Mouse (Mus musculus) midbrain, embryonic 12.5 days (tissue): Measurements from ENCODE around the gene Ttll11. TPM values are rescaled to one million over a fixed set of nuclear protein-coding genes. Genes with fewer than 3 reads are reported as not detected.

Experiments used
- ATAC-seq: fragments of 200-750 bp; cut with Nextera tagmentation; 2 replicates; pipeline ENCODE4 v1.8.0; 2017; ENCODE audit warnings: low read depth, moderate TSS enrichment, moderate library complexity; ENCODE audit not compliant: low FRiP score
- H3K27ac ChIP-seq: fragments of 300-500 bp; sonication (generic); replicated peaks from 2 replicates; pipeline ENCODE4 v1.5.1; 2016; ENCODE audit warnings: mild to moderate bottlenecking
- H3K27me3 ChIP-seq: fragments of 300-500 bp; sonication (generic); 2 replicates; pipeline ENCODE4 v1.6.1; 2016; ENCODE audit warnings: mild to moderate bottlenecking
- H3K36me3 ChIP-seq: fragments of 300-500 bp; sonication (generic); 2 replicates; pipeline ENCODE4 v1.6.1; 2016
- H3K4me1 ChIP-seq: fragments of 300-500 bp; sonication (generic); 2 replicates; pipeline ENCODE4 v1.6.1; 2016
- H3K4me2 ChIP-seq: fragments of 300-500 bp; sonication (generic); replicated peaks from 2 replicates; pipeline ENCODE4 v1.6.1; 2016; ENCODE audit warnings: mild to moderate bottlenecking, moderate library complexity
- H3K4me3 ChIP-seq: fragments of 300-500 bp; sonication (generic); 2 replicates; pipeline ENCODE4 v1.5.1; 2016; ENCODE audit warnings: mild to moderate bottlenecking
- H3K9ac ChIP-seq: fragments of 300-500 bp; sonication (generic); replicated peaks from 2 replicates; pipeline ENCODE4 v1.6.1; 2016; ENCODE audit warnings: mild to moderate bottlenecking, moderate library complexity
- H3K9me3 ChIP-seq: fragments of 300-500 bp; sonication (generic); 2 replicates; pipeline ENCODE4 v1.6.1; 2016; ENCODE audit warnings: mild to moderate bottlenecking
- WGBS: fragments of 180-500 bp; shearing (Covaris S2); methylation state at CpG from one replicate; pipeline ENCODE4 v1.1.7; 2016; 5-methylcytosine and 5-hydroxymethylcytosine counted together
- polyA plus RNA-seq: library from polyadenylated mRNA; unstranded; fragments of >200 nt; fragmentation: Nextera tagmentation; extraction: Ambion mirVana; gene quantifications from 2 replicates; pipeline ENCODE4 v1.2.1, GENCODE M21; 2016

The Ttll11 gene
- polyA plus RNA-seq, 1 experiment from 2014 or later = 4.2 TPM

DNA sequence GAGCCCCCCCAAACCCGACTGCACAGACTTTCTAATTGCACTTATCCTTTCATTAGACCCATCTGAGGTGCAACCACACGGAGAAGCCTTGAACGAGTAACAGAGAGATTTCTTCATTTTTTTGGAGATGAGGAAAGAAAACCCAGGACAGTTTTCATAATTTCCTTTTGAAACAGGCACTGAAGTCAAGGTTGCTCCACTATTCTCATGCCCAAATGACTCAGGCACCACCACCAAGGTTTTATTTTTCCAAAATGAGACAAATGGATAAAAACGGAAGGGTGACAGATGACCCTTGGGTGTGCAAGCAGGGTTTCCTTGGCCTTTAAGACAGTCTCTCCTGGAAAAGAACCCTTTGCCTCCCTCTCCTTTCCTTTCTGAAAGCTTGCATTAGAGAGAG lies 54.8 kb downstream of the Ttll11 start:
- no peaks in the 10 kb centered on the region for H3K27me3 ChIP-seq
- WGBS = 79% methylated on average over 4 of the region's 4 CpGs
- ATAC-seq = no peak
- no peak overlapping the region for H3K4me3 ChIP-seq
- H3K27ac ChIP-seq = no peak overlapping the region
- H3K4me1 ChIP-seq = no peaks in the 10 kb centered on the region
- H3K9ac ChIP-seq = no peak overlapping the region
- H3K4me2 ChIP-seq = no peak overlapping the region
- no peaks in the 10 kb centered on the region for H3K9me3 ChIP-seq
- no peaks in the 10 kb centered on the region for H3K36me3 ChIP-seq

DNA sequence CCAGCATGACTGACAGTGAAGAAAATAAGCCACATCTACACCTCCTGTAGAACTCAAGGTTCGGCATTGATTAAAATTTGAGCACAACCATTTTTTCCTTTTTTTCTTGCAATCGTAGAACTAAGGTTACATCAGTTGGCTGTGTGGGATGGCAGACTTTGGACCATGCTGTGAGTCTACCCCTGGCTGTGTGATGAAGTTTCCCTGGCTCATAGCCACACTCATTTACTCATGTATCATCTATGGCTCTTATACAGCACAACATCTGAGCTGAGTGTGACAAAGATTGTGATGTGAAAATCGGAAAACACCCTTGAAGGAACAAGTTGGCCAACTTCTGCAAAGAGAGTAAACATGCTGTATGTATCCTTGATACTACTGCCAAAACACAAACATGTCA lies 56.8 kb downstream of the Ttll11 start:
- H3K27ac ChIP-seq = no peak overlapping the region
- WGBS = 92% methylated on average over 3 of the region's 3 CpGs
- ATAC-seq = no peak
- no peak overlapping the region for H3K9ac ChIP-seq
- H3K36me3 ChIP-seq = no peaks in the 10 kb centered on the region
- H3K4me3 ChIP-seq = no peak overlapping the region
- no peak overlapping the region for H3K4me2 ChIP-seq
- H3K4me1 ChIP-seq = no peaks in the 10 kb centered on the region
- no peaks in the 10 kb centered on the region for H3K27me3 ChIP-seq
- H3K9me3 ChIP-seq = no peaks in the 10 kb centered on the region

DNA sequence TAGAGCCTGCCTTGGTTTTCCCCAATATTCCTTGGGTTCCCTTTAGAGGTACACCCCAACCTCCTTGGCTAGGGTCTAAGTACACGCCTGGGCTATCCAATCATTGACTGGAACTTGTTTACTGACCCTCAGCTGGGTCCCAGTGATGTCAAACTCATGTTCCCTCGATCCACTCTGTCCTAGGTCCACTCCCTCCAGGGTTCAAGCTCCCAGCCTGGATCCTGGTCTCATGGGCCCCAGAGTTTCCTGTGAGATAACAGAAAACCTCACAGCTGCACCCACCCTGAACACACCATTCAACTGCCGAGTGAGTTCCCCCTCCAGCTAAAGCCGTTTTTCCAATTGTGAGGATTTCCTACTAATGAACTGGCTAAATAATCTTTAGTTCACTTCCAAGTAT lies 67.6 kb downstream of the Ttll11 start:
- no peak overlapping the region for H3K27ac ChIP-seq
- no peak for ATAC-seq
- no peaks in the 10 kb centered on the region for H3K9me3 ChIP-seq
- H3K4me3 ChIP-seq = no peak overlapping the region
- H3K4me2 ChIP-seq = no peak overlapping the region
- H3K9ac ChIP-seq = no peak overlapping the region
- H3K4me1 ChIP-seq = no peaks in the 10 kb centered on the region
- peaks cover 3% of the 10 kb centered on the region; the same call in 1 of the 2 replicates for H3K27me3 ChIP-seq
- WGBS = 73% methylated on average over 4 of the region's 4 CpGs
- H3K36me3 ChIP-seq = no peaks in the 10 kb centered on the region

DNA sequence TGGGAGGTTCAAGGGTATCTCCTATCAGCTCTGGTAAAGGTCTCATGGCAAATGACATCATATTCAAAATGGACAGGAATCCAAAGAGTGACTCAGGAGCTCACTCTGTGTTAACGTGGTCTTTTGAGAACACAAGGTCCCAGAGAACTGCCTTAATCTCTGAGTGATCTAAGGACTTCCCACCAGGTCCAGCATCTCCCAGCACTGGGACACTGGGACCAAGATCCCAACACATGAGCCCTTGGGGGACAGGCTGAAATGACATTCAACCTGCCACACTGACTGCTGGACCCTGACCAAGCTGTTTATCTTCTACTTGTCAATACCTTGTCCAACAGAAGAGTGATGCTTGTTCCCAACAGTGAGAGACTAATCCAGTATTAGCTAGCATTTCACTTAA lies 68.0 kb downstream of the Ttll11 start:
- Histone ChIP-seq H3K4me2 (no peak overlapping the region), H3K27ac (no peak overlapping the region), H3K4me1 (no peaks in the 10 kb centered on the region), H3K27me3 (peaks cover 3% of the 10 kb centered on the region; the same call in 1 of the 2 replicates), H3K4me3 (no peak overlapping the region), H3K9me3 (no peaks in the 10 kb centered on the region), H3K9ac (no peak overlapping the region), H3K36me3 (no peaks in the 10 kb centered on the region)
- 77% methylated on average over 1 of the region's 1 CpGs for WGBS
- ATAC-seq = no peak

DNA sequence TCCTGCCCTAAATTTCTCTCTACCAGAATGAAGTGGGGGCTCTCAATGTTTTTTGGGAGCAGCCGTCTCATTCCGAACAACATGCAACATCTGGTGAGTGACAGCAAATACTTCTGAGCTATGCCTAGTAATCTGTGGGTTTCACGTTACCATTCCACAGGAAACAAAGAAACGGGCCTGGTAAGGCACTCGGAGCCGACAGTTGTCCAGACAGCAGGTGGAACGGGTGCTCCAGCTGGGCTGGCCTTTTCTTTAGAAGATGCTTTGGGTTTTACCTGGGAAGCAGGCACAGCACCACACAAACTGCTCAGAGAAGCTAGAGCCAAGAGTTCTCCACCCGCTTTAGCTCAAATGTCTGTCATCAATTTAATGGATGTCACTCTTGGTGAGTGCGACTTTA lies 69.0 kb downstream of the Ttll11 start:
- Histone ChIP-seq H3K4me2 (no peak overlapping the region), H3K9ac (no peak overlapping the region), H3K9me3 (no peaks in the 10 kb centered on the region), H3K27ac (no peak overlapping the region), H3K36me3 (no peaks in the 10 kb centered on the region), H3K4me1 (no peaks in the 10 kb centered on the region), H3K4me3 (no peak overlapping the region), H3K27me3 (peaks cover 3% of the 10 kb centered on the region; the same call in 1 of the 2 replicates)
- 63% methylated on average over 9 of the region's 9 CpGs for WGBS
- no peak for ATAC-seq

DNA sequence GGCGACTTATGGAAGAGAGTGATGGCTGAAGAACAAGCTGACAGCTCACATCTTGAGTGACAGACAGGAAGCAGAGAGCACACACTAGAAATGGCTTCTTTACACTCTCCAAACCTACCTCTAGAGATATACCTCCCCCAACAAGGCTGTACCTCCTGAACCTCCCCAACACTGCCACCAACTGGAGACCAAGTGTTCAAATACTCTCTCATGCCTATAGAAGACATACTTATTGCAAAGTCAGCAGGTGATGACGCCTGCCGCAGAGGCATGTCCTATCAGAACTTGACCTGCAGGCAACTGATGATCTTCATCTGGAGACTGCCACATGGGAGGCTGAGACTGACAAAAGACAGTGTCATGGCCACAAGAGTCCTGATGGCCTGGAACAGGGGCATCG lies 70.4 kb downstream of the Ttll11 start:
- no peak overlapping the region for H3K4me2 ChIP-seq
- H3K36me3 ChIP-seq = no peaks in the 10 kb centered on the region
- WGBS = 95% methylated on average over 4 of the region's 4 CpGs
- peaks cover 3% of the 10 kb centered on the region; the same call in 1 of the 2 replicates for H3K27me3 ChIP-seq
- no peaks in the 10 kb centered on the region for H3K9me3 ChIP-seq
- no peak for ATAC-seq
- H3K9ac ChIP-seq = no peak overlapping the region
- no peaks in the 10 kb centered on the region for H3K4me1 ChIP-seq
- H3K27ac ChIP-seq = no peak overlapping the region
- H3K4me3 ChIP-seq = no peak overlapping the region

DNA sequence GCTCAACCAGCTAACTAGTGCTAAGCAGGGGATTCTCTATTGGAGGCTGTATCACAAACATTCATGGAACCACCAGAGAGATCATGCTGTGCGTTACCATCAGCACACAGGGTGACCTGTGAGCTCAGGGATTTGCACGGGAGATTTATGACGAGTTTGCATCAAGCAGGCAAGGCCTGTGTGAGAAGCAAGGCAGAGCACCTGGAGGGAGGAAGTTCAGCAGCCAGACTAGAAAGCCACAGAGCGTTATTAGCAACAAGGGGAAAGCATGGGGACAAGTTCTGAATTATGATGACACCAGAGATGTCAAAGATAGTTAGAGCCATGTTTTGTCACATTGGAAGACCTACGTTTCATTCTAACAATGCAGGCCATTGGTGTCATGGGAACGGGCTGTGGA lies 72.1 kb downstream of the Ttll11 start:
- 81% methylated on average over 6 of the region's 6 CpGs for WGBS
- Histone ChIP-seq H3K4me2 (no peak overlapping the region), H3K4me1 (no peaks in the 10 kb centered on the region), H3K27ac (no peak overlapping the region), H3K27me3 (no peaks in the 10 kb centered on the region), H3K36me3 (no peaks in the 10 kb centered on the region), H3K9me3 (no peaks in the 10 kb centered on the region), H3K9ac (no peak overlapping the region), H3K4me3 (no peak overlapping the region)
- ATAC-seq = no peak

DNA sequence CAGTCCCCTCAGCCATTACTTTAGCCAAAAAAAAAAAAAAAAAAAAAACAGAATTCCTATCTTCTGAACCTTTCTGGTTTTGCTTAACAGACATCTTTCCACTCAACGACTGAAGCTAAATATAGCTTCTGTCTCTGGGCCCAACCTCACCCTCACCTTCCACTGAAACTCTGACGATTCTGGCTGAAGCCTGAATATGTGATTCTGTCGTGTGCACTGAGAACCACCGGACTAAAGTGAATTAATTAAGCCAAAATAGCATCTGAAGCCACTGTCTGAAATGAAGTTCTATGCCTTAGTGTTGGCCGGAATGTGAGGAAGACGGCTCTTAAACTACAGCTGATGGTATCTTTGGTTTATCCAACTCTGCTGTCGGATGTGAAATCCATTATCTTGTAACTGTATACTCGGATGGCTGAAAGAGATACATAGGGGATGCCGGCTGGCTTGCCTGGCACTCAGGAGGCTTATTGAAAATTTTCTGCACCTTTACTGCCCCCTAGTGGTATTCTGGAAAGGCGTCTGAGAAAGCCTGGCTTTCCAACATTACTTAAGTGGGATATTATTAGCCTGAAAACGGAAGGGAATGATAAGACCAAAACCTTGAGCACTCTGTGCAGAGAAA lies 73.4 kb downstream of the Ttll11 start:
- Histone ChIP-seq H3K4me1 (no peaks in the 10 kb centered on the region), H3K27me3 (no peaks in the 10 kb centered on the region), H3K9me3 (no peaks in the 10 kb centered on the region), H3K4me2 (no peak overlapping the region), H3K4me3 (no peak overlapping the region), H3K27ac (no peak overlapping the region), H3K36me3 (no peaks in the 10 kb centered on the region), H3K9ac (no peak overlapping the region)
- WGBS = 29% methylated on average over 11 of the region's 11 CpGs
- ATAC-seq = peak; percentile 27; the same call in 1 of the 2 replicates

DNA sequence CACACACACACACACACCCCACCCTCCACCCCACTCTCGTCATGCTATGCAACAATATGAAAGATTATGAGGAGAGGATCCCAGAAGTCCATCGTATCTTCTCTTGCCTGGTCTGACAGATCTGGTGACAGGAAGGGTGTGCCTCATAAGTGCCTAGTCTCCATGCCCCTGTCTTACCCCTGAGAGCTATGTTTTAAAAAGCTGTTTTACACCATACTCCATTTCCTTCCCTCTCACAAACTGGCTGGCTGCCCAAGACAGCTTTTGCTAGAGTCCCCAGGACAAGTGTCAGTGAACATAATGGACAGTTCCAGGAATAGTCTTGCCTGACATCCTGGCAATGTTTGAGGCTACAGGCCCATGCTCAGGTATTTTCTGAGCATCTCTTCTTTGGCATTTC lies 78.9 kb downstream of the Ttll11 start:
- WGBS = 79% methylated on average over 2 of the region's 2 CpGs

DNA sequence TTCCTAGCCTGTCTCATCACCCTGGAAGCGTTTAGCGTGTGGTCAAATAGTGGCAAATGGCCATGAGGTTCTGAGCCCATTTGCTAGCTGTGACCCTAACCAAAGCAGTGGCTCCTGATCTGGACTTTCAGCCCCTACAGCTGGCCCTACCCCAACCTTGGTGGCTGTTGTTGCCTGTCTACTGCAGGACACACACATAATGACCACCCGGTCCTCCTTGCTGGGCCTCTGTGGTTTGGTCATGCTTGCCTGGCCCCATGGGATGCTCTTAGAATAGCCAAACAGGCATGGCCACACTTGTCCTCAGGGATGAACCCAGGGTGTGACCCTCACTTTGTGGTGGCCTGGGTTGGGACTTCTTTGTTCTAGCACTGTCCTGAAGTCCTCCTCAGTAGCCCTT lies 80.0 kb downstream of the Ttll11 start:
- Histone ChIP-seq H3K36me3 (no peaks in the 10 kb centered on the region), H3K9me3 (no peaks in the 10 kb centered on the region), H3K9ac (no peak overlapping the region), H3K4me3 (no peak overlapping the region), H3K27me3 (no peaks in the 10 kb centered on the region), H3K4me2 (no peak overlapping the region), H3K27ac (no peak overlapping the region), H3K4me1 (no peaks in the 10 kb centered on the region)
- ATAC-seq = no peak
- WGBS = 96% methylated on average over 3 of the region's 3 CpGs

More for the DNA sequence above, 78.9 kb downstream of the Ttll11 start:
- Histone ChIP-seq H3K4me1 (no peaks in the 10 kb centered on the region), H3K4me2 (no peak overlapping the region), H3K36me3 (no peaks in the 10 kb centered on the region), H3K27me3 (no peaks in the 10 kb centered on the region), H3K9ac (no peak overlapping the region), H3K4me3 (no peak overlapping the region), H3K9me3 (no peaks in the 10 kb centered on the region), H3K27ac (no peak overlapping the region)
- ATAC-seq = no peak

DNA sequence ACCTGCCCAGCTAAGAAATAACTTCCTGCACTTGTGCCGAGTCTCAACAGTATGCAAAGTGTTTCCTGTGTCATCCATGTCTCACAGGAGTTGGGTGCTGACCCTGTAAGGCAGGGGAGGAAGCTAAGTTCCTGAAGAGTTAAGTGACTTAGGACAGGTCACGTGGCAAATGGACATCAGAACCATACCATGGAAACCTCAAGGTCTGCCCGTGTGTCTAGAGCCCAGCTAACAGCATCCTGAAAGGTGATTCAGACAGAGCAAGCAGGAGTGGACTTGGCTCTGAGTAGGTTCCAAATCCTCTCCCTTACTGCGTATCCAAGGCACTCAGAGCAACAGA lies 80.6 kb downstream of the Ttll11 start:
- no peak for ATAC-seq
- Histone ChIP-seq H3K4me3 (no peak overlapping the region), H3K4me2 (no peak overlapping the region), H3K27ac (no peak overlapping the region), H3K9me3 (no peaks in the 10 kb centered on the region), H3K4me1 (no peaks in the 10 kb centered on the region), H3K27me3 (no peaks in the 10 kb centered on the region), H3K9ac (no peak overlapping the region), H3K36me3 (no peaks in the 10 kb centered on the region)
- WGBS = 87% methylated on average over 4 of the region's 4 CpGs

DNA sequence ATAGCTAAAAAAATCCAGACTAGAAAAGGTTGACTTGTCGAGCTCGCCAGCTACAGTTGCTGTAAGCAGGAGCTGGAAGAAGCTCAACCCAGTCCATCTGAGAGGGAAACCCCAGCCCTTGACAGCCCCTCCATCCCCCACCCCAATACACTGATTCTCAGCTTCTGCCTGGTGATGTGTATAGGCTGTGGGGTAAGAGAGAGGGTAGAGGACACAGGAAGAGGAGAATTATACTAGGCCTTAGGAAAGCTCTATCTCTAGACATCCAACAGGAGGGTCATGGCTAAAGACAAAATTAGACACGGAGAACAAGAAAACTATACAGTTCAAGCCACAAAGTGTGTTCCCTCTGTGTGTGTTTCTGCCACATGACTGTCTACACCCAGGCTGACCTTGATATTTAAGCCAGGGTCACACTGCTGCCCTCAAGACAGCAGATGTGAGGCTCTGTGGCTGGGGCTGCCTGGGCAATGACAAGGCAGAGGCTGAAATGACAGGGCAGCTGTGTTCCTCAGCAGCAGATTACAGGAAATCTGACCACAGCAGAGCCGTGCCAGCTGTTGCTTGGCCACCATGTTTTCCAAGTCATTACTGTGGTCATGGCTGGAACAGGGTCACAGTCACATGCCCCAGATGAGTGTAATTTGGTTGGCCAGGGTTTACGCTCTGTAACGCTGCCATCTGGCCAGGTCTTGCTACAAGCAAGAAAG lies 81.1 kb downstream of the Ttll11 start:
- no peak for ATAC-seq
- Histone ChIP-seq H3K36me3 (no peaks in the 10 kb centered on the region), H3K4me2 (no peak overlapping the region), H3K27me3 (no peaks in the 10 kb centered on the region), H3K4me3 (no peak overlapping the region), H3K9me3 (no peaks in the 10 kb centered on the region), H3K9ac (no peak overlapping the region), H3K27ac (no peak overlapping the region), H3K4me1 (no peaks in the 10 kb centered on the region)
- 85% methylated on average over 6 of the region's 6 CpGs for WGBS

DNA sequence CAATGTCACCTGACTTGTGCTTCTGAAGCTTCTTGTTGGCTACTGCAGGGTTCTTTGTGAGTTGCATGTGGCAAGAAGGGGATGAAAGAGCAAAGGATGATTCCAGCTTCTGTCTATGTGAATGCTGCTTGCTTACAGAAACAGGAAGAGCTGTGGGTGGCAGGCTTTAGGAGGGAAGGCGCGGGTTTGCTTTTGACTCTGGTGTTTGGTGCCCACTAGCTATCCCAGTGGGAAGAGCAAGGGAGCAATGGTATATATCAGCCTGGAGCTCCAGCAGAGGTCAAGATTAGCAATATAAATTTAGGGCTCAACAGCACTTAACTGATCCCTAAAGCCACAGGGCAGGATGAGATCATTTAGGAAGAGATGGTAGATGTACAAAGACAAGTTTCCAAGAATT lies 82.6 kb downstream of the Ttll11 start:
- Histone ChIP-seq H3K4me3 (no peak overlapping the region), H3K27ac (no peak overlapping the region), H3K9ac (no peak overlapping the region), H3K4me1 (no peaks in the 10 kb centered on the region), H3K27me3 (no peaks in the 10 kb centered on the region), H3K9me3 (no peaks in the 10 kb centered on the region), H3K4me2 (no peak overlapping the region), H3K36me3 (no peaks in the 10 kb centered on the region)
- ATAC-seq = no peak
- 77% methylated on average over 2 of the region's 2 CpGs for WGBS
